ENCODE assay signal across 12 mouse cellular contexts in genomic region chr14:105870370-105870936, GRCm38 (mm10). TPM values are rescaled to one million over a fixed set of nuclear protein-coding genes. Genes with fewer than 3 reads are reported as not detected.
A peak's percentile ranks its signal among the peaks of the same experiment; 100 is the strongest.
DNase-seq lines count a peak whose midpoint lies in the region; ATAC-seq and TF ChIP-seq lines count a peak whose summit lies in the region.
"Had no signal": no experiment of that assay in that cellular context is flagged by ENCODE, and none has a peak within 500 bp of the region (broad histone marks: within the 10 kb centered on the region; RNA-seq: fewer than 3 reads in every experiment).

No protein-coding gene starts in this region.

- peaks cover 11% of the 10 kb centered on the region; the same call in 1 of the 2 replicates for H3K4me1 ChIP-seq in kidney, postnatal 0 days (replicated peaks; ENCODE audit: insufficient read depth, low read length)
- no peaks in the 10 kb centered on the region for H3K4me1 ChIP-seq in stomach, postnatal 0 days (replicated peaks; ENCODE audit: control insufficient read depth, insufficient read depth)
- no peaks in the 10 kb centered on the region for H3K4me1 ChIP-seq in midbrain, embryonic 13.5 days (replicated peaks)
- H3K4me1 ChIP-seq: forebrain, embryonic 12.5 days; megakaryocyte, embryonic 14.5 days had no signal

- peak overlapping the region; percentile 87 for H3K27ac ChIP-seq in kidney, postnatal 0 days
- H3K27ac ChIP-seq in stomach, postnatal 0 days (replicated peaks): 0 out of 2 replicates have a peak overlapping the region, but pooled peaks have one; percentile 4
- H3K27ac ChIP-seq in midbrain, embryonic 13.5 days: no peak overlapping the region
- H3K27ac ChIP-seq: forebrain, embryonic 12.5 days had no signal

- no peaks in the 10 kb centered on the region for H3K9me3 ChIP-seq in kidney, postnatal 0 days (replicated peaks; ENCODE audit: low read length)
- H3K9me3 ChIP-seq in stomach, postnatal 0 days (ENCODE audit: control insufficient read depth, low read length): no peaks in the 10 kb centered on the region
- H3K9me3 ChIP-seq in midbrain, embryonic 13.5 days: no peaks in the 10 kb centered on the region
- H3K9me3 ChIP-seq: forebrain, embryonic 12.5 days had no signal

- DNase-seq in adrenal gland, adult 8-10 months: peak; percentile 7
- no peak for DNase-seq in adrenal gland, postnatal 4 days (ENCODE audit: low spot score in 2 of 2)
- peak; percentile 6 for DNase-seq in ovary, postnatal 36 days (ENCODE audit: low spot score)
- DNase-seq in ovary, postnatal 14 days (ENCODE audit: low spot score): no peak
- DNase-seq in kidney, postnatal 0 days (ENCODE audit: low spot score): peak; percentile 83
- no peak for DNase-seq in stomach, postnatal 0 days (ENCODE audit: low spot score)
- DNase-seq: cerebellum, adult 11 months; layer of hippocampus, postnatal 36 days had no signal

- H3K4me3 ChIP-seq in kidney, postnatal 0 days (replicated peaks; ENCODE audit: low read depth, low read length): no peak overlapping the region
- H3K4me3 ChIP-seq in stomach, postnatal 0 days (ENCODE audit: low read depth, low read length): no peak overlapping the region
- H3K4me3 ChIP-seq in midbrain, embryonic 13.5 days (replicated peaks): no peak overlapping the region
- H3K4me3 ChIP-seq: forebrain, embryonic 12.5 days; megakaryocyte, embryonic 14.5 days had no signal

- H3K4me2 ChIP-seq in kidney, postnatal 0 days (ENCODE audit: low read length): peak overlapping the region; percentile 41
- H3K4me2 ChIP-seq in stomach, postnatal 0 days (replicated peaks; ENCODE audit: low read depth): no peak overlapping the region
- no peak overlapping the region for H3K4me2 ChIP-seq in midbrain, embryonic 13.5 days (replicated peaks)
- H3K4me2 ChIP-seq: forebrain, embryonic 12.5 days had no signal

- TF ChIP-seq EP300 in stomach, postnatal 0 days (optimal IDR thresholded peaks at IDR 0.05): no peak

- H3K27me3 ChIP-seq in kidney, postnatal 0 days (ENCODE audit: insufficient read depth, low read length): no peaks in the 10 kb centered on the region
- no peaks in the 10 kb centered on the region for H3K27me3 ChIP-seq in stomach, postnatal 0 days (ENCODE audit: control insufficient read depth, insufficient read depth, low read length)
- no peaks in the 10 kb centered on the region for H3K27me3 ChIP-seq in midbrain, embryonic 13.5 days
- H3K27me3 ChIP-seq: megakaryocyte, embryonic 14.5 days had no signal

- WGBS in kidney, postnatal 0 days: 13% methylated on average over 14 of the region's 14 CpGs
- 42% methylated on average over 14 of the region's 14 CpGs for WGBS in stomach, postnatal 0 days
- 83% methylated on average over 14 of the region's 14 CpGs for WGBS in midbrain, embryonic 13.5 days

- ATAC-seq in kidney, postnatal 0 days (replicated peaks; ENCODE audit: low FRiP score, low read depth): peak; percentile 43; the same call in 1 of the 2 replicates
- no peak for ATAC-seq in stomach, postnatal 0 days (ENCODE audit: low FRiP score, low TSS enrichment)
- ATAC-seq in megakaryocyte progenitor cell, adult 5-6 weeks (replicated peaks; ENCODE audit: poor library complexity): no peak
- ATAC-seq in midbrain, embryonic 13.5 days: no peak

- no peak for TF ChIP-seq CTCF in kidney, postnatal 0 days (IDR thresholded peaks at IDR 0.05; ENCODE audit: low read depth)
- TF ChIP-seq CTCF in stomach, postnatal 0 days (IDR thresholded peaks at IDR 0.05; ENCODE audit: low read depth): no peak

- H3K36me3 ChIP-seq in kidney, postnatal 0 days (ENCODE audit: insufficient read depth, low read length): no peaks in the 10 kb centered on the region
- no peaks in the 10 kb centered on the region for H3K36me3 ChIP-seq in stomach, postnatal 0 days (ENCODE audit: control insufficient read depth, insufficient read depth, low read length)
- H3K36me3 ChIP-seq in midbrain, embryonic 13.5 days: no peaks in the 10 kb centered on the region
- H3K36me3 ChIP-seq: forebrain, embryonic 12.5 days had no signal

- H3K9ac ChIP-seq in kidney, postnatal 0 days (ENCODE audit: low read depth, low read length): no peak overlapping the region
- no peak overlapping the region for H3K9ac ChIP-seq in stomach, postnatal 0 days (ENCODE audit: low read length)
- no peak overlapping the region for H3K9ac ChIP-seq in midbrain, embryonic 13.5 days (replicated peaks)
- H3K9ac ChIP-seq: forebrain, embryonic 12.5 days had no signal

RNA-seq across cellular contexts. Expression of gene Spry2, which starts 26.2 kb away (rescaled TPM):
- total RNA-seq in adrenal gland, adult 8-10 months (2022): 10 to 100 TPM; 24.5 to 35.3 (median 33.9) TPM
- 10 to 100 TPM; 51.5 to 55.0 TPM for total RNA-seq in adrenal gland, postnatal 4 days (2021)
- 85.5 and 91.0 TPM in 2 replicates for polyA plus RNA-seq in kidney, postnatal 0 days (2015; fragmentation: Nextera tagmentation; extraction: Ambion mirVana)
- 45.8 and 49.2 TPM in 2 replicates for polyA plus RNA-seq in stomach, postnatal 0 days (2015; fragmentation: Nextera tagmentation; extraction: Ambion mirVana)
- 11.6 and 16.3 TPM in 2 replicates for total RNA-seq in megakaryocyte progenitor cell, adult 5-6 weeks (2015)
- 7.1 and 9.9 TPM in 2 replicates for total RNA-seq in megakaryocyte progenitor cell, adult 5-6 weeks (2017)
- 26.9 and 38.6 TPM in 2 replicates for polyA plus RNA-seq in midbrain, embryonic 13.5 days (2015; fragmentation: Nextera tagmentation; extraction: Ambion mirVana)

Comparison
In these comparisons a context has a peak if more than half of its experiments do, and no peak if none do; other contexts are left out.
1. DNase-seq: peak in adrenal gland, adult 8-10 months (single experiment), ovary, postnatal 36 days (single experiment) and kidney, postnatal 0 days (single experiment); none in adrenal gland, postnatal 4 days (0 of 2), ovary, postnatal 14 days (single experiment) and stomach, postnatal 0 days (single experiment).